Mouse (Mus musculus): ENCODE data around the gene Snrpn. TPM values are rescaled to one million over a fixed set of nuclear protein-coding genes. Genes with fewer than 3 reads are reported as not detected.

Gene Snrpn
- polyA plus RNA-seq (2017; shearing (Covaris generic)), result not detected

GRCm38 (mm10) chr7:60139742-60140480 lies at the start of gene Snrpn:
Gene Snrpn (minus strand): TSS chr7:60140219.

GRCm38 (mm10) chr7:60004606-60005330 lies 135.3 kb downstream of the Snrpn start, which contains the start of the genes Snurf and Gm38393:
Gene Snurf (minus strand): TSS chr7:60005049.
Gene Gm38393 (minus strand): TSS chr7:60005064.

Other genes starting within 250 kb of the Snrpn start
- gene Snurf, start 135.2 kb downstream of the Snrpn start, polyA plus RNA-seq (2017; shearing (Covaris generic)), result not detected
- gene Gm38393, start 135.2 kb downstream of the Snrpn start, polyA plus RNA-seq (2017; shearing (Covaris generic)), result 0.41 TPM